Mouse (Mus musculus) cortical plate, adult 2 months (tissue): ENCODE measurements around the gene Klhl26.

ENCODE experiments used
- CTCF ChIP-seq: fragments of 200-500 bp; IDR thresholded peaks from 2 replicates; pipeline ENCODE4 v1.5.1; 2011; ENCODE audit warnings: mild to moderate bottlenecking, control low read depth, low read length; ENCODE audit not compliant: insufficient read depth; ENCODE audit errors: extremely low read depth
- POLR2A ChIP-seq: fragments of 200-500 bp; IDR thresholded peaks from 2 replicates; pipeline ENCODE4 v1.6.1; 2011; ENCODE audit warnings: mild to moderate bottlenecking, low read length, control low read depth; ENCODE audit not compliant: insufficient read depth; ENCODE audit errors: extremely low read depth

DNA sequence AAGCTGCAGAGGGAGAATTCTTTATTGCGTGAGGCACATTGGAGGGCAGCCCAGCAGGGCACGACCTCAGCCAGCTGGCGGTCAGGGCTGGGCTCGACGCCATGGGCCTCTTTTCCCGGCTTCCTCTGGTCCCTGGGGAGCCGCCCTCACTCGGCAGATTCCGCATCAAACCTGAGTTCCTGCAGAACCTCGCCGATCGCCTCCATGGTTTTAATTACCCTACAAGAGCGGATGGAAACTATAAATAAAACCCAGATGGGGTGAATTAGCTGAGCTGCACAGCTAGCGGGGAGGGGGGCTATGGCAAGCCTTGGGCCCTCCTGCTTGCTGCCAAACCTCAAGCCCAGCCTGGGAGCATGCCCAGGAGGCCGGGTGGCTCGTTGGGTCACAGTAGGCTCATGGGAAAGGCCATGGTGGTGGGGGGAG is 27.5 kb upstream of the Klhl26 start:
- no peak for TF ChIP-seq POLR2A
- no peak for TF ChIP-seq CTCF
